Mouse (Mus musculus): ENCODE measurements around the gene Ttll3. TPM values are rescaled to one million over a fixed set of nuclear protein-coding genes. Genes with fewer than 3 reads are reported as not detected.

Ttll3 gene
- polyA plus RNA-seq, 1 experiment from 2014 or later, result 1.1 TPM

DNA sequence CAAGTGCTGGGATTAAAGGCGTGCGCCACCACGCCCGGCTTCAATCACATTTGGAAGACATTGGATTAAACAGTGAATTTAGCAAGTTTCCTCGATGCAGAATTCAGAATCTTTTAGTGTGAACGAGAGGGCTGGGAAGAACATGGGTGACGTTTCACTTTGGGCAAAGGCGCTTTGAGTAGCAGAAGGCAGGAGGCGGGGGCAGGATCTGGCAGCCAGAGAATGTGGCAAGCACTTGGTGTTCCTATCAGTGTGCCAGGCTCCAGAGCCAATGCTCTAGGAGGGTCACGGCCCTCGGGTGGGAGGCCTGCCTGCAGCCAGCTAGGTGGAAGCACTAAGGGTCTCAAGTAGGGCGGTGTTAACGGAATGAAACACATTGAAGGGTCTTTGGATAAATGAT is 13.0 kb downstream of the Ttll3 start:
- Histone ChIP-seq H3K4me3 (no peak overlapping the region), H3K4me2 (no peak overlapping the region), H3K27ac (no peak overlapping the region), H3K27me3 (replicated peaks) (no peaks in the 10 kb centered on the region), H3K36me3 (peaks cover 16% of the 10 kb centered on the region; the same call in 1 of the 2 replicates), H3K9me3 (replicated peaks) (no peaks in the 10 kb centered on the region), H3K9ac (no peak overlapping the region), H3K4me1 (peaks cover 3% of the 10 kb centered on the region; the same call in 1 of the 2 replicates)
- 84% methylated on average over 13 of the region's 13 CpGs for WGBS (ENCODE audit: insufficient replicate concordance)
- no peak for ATAC-seq

DNA sequence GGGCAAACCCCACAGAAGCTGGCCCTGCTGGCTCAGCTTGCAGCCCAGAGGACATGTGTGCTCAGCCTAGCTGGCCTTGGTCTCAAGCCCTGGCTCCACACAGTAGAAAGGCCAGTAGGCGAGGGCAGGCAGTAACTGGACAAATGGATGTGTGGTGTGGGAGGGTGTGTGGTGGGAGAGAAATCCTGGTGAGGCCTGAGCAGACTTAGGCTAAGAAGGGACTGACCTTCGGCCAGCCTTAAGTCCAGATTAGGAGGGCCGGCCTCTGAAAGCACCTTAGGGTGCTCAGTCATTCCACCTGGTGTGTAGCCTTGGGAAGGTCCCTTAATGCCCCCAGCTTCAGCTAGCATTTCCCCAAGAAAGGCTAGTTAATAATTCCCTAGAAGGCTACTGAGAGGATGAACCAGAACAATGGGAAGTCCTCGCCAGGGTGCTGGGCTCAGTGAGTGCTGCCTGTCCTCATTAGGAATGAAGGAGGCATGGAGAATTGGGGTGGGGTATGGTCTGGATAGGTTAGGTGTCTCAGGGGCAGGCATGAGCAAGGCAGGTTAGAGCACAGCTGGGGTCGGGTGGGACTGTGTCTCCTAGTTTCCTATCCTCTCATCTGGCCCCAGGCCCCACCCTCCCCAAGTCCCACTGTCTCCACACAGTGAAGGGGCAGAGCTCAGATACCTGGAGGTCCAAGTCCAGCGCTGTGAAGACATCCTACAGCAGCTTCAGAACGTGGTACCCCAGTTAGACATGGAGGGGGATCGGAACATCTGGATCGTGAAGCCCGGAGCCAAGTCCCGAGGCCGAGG is 15.8 kb downstream of the Ttll3 start:
- no peak overlapping the region for H3K27ac ChIP-seq
- no peak overlapping the region for H3K4me2 ChIP-seq
- no peak overlapping the region for H3K4me3 ChIP-seq
- 0 out of 2 replicates have a peak, but pooled peaks have one; percentile 25 for ATAC-seq
- H3K36me3 ChIP-seq, result peaks cover 20% of the 10 kb centered on the region
- no peaks in the 10 kb centered on the region for H3K9me3 ChIP-seq (replicated peaks)
- no peaks in the 10 kb centered on the region for H3K27me3 ChIP-seq (replicated peaks)
- WGBS (ENCODE audit: insufficient replicate concordance), result 72% methylated on average over 12 of the region's 12 CpGs
- peaks cover 3% of the 10 kb centered on the region; the same call in 1 of the 2 replicates for H3K4me1 ChIP-seq
- no peak overlapping the region for H3K9ac ChIP-seq

DNA sequence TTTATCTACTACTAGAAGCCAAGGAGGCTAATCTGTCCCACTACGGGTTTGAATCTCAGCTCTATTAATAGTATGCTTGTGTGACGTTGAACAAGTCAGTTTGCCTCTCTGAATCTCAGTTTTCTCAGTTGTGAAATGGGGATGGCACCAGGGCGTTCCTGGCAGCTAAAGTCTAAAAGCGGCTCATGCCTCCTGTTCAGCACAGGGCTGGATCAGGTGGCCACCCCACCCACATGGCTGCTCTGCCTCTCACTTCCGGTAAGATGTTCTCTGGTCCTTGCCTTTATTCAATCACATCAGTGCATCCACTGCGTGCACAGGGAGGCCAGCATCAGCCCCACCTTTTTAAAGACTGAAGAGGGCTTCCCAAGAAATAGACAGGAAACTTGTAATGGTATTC is 16.4 kb downstream of the Ttll3 start:
- Histone ChIP-seq H3K4me1 (peaks cover 3% of the 10 kb centered on the region; the same call in 1 of the 2 replicates), H3K27me3 (replicated peaks) (no peaks in the 10 kb centered on the region), H3K4me3 (no peak overlapping the region), H3K9ac (no peak overlapping the region), H3K36me3 (peaks cover 19% of the 10 kb centered on the region), H3K27ac (no peak overlapping the region), H3K4me2 (no peak overlapping the region), H3K9me3 (replicated peaks) (no peaks in the 10 kb centered on the region)
- no peak for ATAC-seq
- 65% methylated on average over 6 of the region's 6 CpGs for WGBS (ENCODE audit: insufficient replicate concordance)

DNA sequence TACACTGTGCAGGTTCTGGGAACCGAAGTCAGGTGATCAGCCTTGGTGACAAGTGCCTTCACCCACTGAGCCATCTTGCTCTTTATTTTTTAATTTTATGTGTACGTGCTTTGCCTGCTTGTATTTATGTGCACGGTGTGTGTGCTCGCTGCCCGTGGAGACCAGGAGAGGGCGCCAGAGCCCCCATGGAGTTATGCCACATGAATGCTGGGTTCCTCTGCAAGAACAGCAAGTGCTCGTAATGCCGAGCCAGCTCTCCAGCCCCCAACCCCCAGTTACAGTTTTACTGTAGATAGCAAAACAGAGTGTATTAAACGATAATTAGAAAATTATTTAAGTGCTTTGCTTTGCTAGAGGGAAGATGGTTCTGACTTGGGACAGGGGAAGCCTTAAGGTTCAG is 17.6 kb downstream of the Ttll3 start:
- no peak overlapping the region for H3K4me2 ChIP-seq
- H3K4me1 ChIP-seq, result peaks cover 3% of the 10 kb centered on the region; the same call in 1 of the 2 replicates
- H3K9ac ChIP-seq, result no peak overlapping the region
- H3K4me3 ChIP-seq, result no peak overlapping the region
- ATAC-seq, result no peak
- H3K9me3 ChIP-seq (replicated peaks), result no peaks in the 10 kb centered on the region
- H3K27ac ChIP-seq, result no peak overlapping the region
- H3K27me3 ChIP-seq (replicated peaks), result no peaks in the 10 kb centered on the region
- H3K36me3 ChIP-seq, result peaks cover 19% of the 10 kb centered on the region
- 71% methylated on average over 9 of the region's 9 CpGs for WGBS (ENCODE audit: insufficient replicate concordance)

DNA sequence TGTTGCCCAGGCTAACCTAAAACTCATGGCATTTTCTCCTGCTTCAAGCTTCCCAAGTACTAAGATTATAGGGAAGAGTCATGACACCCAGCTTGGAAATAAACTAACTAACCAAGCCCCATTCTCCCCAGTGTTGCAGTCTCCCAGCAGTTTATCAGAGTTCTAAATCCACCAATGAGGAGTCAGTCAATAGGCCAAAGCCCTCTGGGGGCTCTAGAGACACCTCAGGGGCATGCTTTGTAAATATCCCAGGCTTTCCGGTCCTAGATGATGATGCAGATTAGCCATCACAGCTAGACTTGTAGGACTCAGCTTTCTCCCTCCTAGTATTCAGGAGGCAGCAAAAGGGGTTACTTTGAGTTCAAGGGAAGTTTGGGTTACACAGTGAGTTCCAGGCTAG is 20.9 kb downstream of the Ttll3 start:
- H3K9ac ChIP-seq, result no peak overlapping the region
- no peaks in the 10 kb centered on the region for H3K9me3 ChIP-seq (replicated peaks)
- H3K4me2 ChIP-seq, result no peak overlapping the region
- peaks cover 23% of the 10 kb centered on the region for H3K36me3 ChIP-seq
- no peak for ATAC-seq
- WGBS (ENCODE audit: insufficient replicate concordance), result 58% methylated on average over 1 of the region's 1 CpGs
- no peak overlapping the region for H3K27ac ChIP-seq
- no peaks in the 10 kb centered on the region for H3K27me3 ChIP-seq (replicated peaks)
- peaks cover under 1% of the 10 kb centered on the region; the same call in 1 of the 2 replicates for H3K4me1 ChIP-seq
- H3K4me3 ChIP-seq, result no peak overlapping the region

DNA sequence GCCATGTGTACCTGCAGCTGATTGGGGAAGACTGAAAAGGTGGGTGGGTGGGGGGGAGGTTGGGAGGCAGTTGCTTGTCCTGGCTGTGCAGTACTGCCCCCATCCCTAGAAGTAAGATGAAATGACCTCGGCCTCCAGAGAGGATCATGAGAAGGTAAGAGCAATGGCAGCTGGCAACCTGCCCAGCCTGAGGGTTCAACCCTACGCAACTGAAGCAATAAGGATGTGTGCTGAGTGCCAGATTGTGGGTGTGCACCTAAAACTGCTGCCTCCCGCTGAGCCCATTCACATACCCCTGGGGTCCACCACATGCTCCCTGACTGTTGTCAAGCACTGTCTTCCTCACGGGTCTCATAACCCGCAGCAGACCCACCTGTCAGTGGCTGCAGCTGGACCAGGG is 27.4 kb downstream of the Ttll3 start:
- Histone ChIP-seq H3K36me3 (peaks cover 23% of the 10 kb centered on the region), H3K4me2 (no peak overlapping the region), H3K9ac (no peak overlapping the region), H3K9me3 (replicated peaks) (no peaks in the 10 kb centered on the region), H3K27ac (no peak overlapping the region), H3K4me3 (no peak overlapping the region), H3K4me1 (peaks cover 26% of the 10 kb centered on the region), H3K27me3 (replicated peaks) (no peaks in the 10 kb centered on the region)
- WGBS (ENCODE audit: insufficient replicate concordance), result 83% methylated on average over 5 of the region's 5 CpGs
- ATAC-seq, result no peak

DNA sequence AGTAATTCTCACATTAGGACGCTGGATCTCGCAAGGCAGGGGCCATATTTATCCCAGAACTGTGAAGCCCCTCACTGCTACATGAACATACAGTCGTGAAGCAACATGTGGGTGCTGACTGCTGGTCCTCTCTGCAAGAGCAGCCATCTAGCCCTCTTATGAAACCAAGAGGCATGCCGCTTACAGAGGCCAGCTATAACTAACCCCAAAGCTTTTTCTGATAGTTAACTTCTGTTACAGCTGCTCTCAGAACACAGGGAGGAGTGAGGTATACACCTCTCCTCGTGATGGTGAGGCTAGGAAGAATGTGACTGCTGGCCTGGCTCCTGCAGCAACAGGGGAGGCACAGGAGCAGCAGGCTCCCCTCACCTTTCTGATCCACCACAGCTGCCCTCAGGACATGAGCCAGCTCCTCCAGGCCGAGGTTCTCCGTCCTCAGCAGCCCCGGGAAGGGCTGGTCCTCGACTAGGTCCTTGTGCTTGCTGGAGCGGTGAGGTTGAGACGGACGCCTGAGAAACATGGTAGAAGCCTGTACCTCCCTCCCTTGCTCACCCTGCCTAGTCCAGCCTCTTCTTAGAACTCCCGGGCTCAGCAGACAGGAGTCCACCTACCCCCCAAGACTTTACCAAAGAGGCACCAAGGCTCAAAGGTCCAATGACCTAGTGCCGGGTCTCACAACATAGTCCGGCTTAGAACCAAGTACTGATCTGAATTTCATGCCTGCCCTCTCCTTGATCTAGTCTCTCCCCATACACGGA is 29.6 kb downstream of the Ttll3 start:
- Histone ChIP-seq H3K4me2 (peak overlapping the region; percentile 86), H3K9me3 (replicated peaks) (no peaks in the 10 kb centered on the region), H3K4me3 (peak overlapping the region; percentile 64), H3K27ac (peak overlapping the region; percentile 20; the same call in 1 of the 2 replicates), H3K4me1 (peaks cover 26% of the 10 kb centered on the region), H3K36me3 (peaks cover 23% of the 10 kb centered on the region), H3K27me3 (replicated peaks) (no peaks in the 10 kb centered on the region), H3K9ac (peak overlapping the region; percentile 75)
- peak; percentile 71 for ATAC-seq
- 13% methylated on average over 16 of the region's 16 CpGs for WGBS (ENCODE audit: insufficient replicate concordance)

DNA sequence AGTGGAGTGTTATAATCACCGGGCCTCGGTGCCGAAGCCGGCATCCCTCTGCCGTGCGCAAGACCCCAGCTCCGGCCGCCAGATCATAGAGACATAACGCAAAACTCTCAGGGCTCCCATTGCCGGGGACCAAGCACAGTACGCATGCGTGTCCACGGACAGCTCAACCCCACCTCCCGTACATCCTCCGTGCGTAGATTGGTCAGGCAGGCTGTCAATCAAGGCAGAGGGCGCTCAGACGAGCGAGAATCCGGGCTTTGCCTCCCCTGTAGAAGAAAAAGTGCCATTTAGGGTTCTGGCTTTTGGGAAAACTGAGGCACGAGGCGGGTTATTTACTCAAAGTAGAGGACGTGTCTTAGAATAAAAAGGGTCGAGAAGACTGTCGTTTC is 30.1 kb downstream of the Ttll3 start, which contains the start of gene Rpusd3:
Rpusd3 (minus strand) TSS at position 142 of the 389 bp plus-strand sequence.
- H3K4me2 ChIP-seq, result peak within 1 kb of the TSS; percentile 86
- H3K9ac ChIP-seq, result peak within 1 kb of the TSS; percentile 75
- H3K4me1 ChIP-seq, result peaks cover 26% of the 10 kb centered on the region
- H3K36me3 ChIP-seq, result peaks cover 23% of the 10 kb centered on the region
- peak; percentile 97 for ATAC-seq
- no peaks in the 10 kb centered on the region for H3K9me3 ChIP-seq (replicated peaks)
- WGBS (ENCODE audit: insufficient replicate concordance), result under 1% methylated on average over 25 of the region's 25 CpGs
- H3K4me3 ChIP-seq, result peak within 1 kb of the TSS; percentile 64
- peak within 1 kb of the TSS; percentile 20; the same call in 1 of the 2 replicates for H3K27ac ChIP-seq
- no peaks in the 10 kb centered on the region for H3K27me3 ChIP-seq (replicated peaks)

DNA sequence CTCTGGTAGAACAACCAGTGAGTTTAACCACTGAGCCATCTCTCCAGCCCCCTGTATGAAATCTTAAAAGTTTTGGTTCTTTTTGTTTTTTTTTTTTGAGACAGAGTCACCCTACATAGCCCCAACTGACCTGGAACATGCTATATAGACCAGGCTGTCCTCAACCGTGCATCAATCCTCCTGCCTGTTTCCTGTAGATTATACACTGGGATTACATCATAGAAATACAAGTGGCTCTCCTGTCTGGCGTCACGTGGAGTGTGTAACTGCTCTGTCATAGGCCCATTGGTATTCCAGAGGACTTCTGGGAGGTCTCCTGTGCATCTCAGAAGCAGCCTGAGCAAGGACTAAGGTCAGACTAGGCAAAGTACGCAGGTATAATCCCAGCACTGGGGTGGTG is 33.9 kb downstream of the Ttll3 start:
- 0 out of 2 replicates have a peak, but pooled peaks cover 5% of the 10 kb centered on the region for H3K9me3 ChIP-seq (replicated peaks)
- ATAC-seq, result no peak
- H3K36me3 ChIP-seq, result no peaks in the 10 kb centered on the region
- no peak overlapping the region for H3K9ac ChIP-seq
- H3K4me2 ChIP-seq, result no peak overlapping the region
- H3K4me3 ChIP-seq, result no peak overlapping the region
- WGBS (ENCODE audit: insufficient replicate concordance), result 33% methylated on average over 4 of the region's 4 CpGs
- H3K4me1 ChIP-seq, result peaks cover 21% of the 10 kb centered on the region
- H3K27ac ChIP-seq, result no peak overlapping the region
- no peaks in the 10 kb centered on the region for H3K27me3 ChIP-seq (replicated peaks)

DNA sequence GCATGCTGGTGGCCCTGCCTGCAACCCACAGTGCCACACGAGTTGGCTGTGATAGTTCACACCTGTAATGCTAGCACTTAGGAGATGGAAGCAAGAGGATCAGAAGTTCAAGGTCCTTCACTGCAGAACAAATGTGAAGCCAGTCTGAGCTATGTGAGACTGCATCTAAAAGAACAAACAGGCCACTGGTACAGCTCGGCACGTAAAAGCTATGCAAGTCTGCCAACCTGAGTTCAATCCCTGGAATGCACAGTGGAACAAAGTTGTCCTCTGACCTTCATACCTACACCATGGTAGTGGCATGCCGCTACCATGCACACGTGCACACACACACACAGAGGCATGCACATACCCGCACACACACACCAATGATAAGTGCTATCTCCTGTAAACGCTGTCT is 35.1 kb downstream of the Ttll3 start:
- Histone ChIP-seq H3K4me2 (no peak overlapping the region), H3K9ac (no peak overlapping the region), H3K36me3 (no peaks in the 10 kb centered on the region), H3K4me3 (no peak overlapping the region), H3K9me3 (replicated peaks) (0 out of 2 replicates have a peak, but pooled peaks cover 5% of the 10 kb centered on the region), H3K27me3 (replicated peaks) (no peaks in the 10 kb centered on the region), H3K4me1 (peaks cover 14% of the 10 kb centered on the region), H3K27ac (no peak overlapping the region)
- WGBS (ENCODE audit: insufficient replicate concordance), result 72% methylated on average over 7 of the region's 7 CpGs
- no peak for ATAC-seq

DNA sequence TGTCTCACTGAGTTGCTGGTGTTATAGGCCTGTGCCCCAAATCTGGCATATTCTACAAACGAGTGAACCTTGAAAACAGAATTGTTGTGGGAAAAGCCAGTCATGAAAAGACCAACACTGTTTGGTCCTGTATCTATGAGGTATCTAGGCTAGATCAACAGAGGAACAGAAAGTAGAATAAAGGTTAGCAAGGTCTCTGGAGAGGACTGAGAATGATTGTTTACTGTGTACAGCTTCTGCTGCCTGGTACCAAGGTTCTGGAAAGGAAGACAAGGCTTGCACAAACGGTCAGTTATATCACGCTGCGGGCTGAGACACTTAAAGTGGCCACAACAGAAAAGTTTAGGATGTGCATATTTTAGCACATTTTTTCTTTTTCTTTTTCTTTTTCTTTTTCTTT is 37.6 kb downstream of the Ttll3 start:
- Histone ChIP-seq H3K4me1 (no peaks in the 10 kb centered on the region), H3K4me2 (no peak overlapping the region), H3K36me3 (no peaks in the 10 kb centered on the region), H3K9me3 (replicated peaks) (0 out of 2 replicates have a peak, but pooled peaks cover 5% of the 10 kb centered on the region), H3K4me3 (no peak overlapping the region), H3K27ac (no peak overlapping the region), H3K9ac (no peak overlapping the region), H3K27me3 (replicated peaks) (no peaks in the 10 kb centered on the region)
- 82% methylated on average over 4 of the region's 4 CpGs for WGBS (ENCODE audit: insufficient replicate concordance)
- no peak for ATAC-seq

DNA sequence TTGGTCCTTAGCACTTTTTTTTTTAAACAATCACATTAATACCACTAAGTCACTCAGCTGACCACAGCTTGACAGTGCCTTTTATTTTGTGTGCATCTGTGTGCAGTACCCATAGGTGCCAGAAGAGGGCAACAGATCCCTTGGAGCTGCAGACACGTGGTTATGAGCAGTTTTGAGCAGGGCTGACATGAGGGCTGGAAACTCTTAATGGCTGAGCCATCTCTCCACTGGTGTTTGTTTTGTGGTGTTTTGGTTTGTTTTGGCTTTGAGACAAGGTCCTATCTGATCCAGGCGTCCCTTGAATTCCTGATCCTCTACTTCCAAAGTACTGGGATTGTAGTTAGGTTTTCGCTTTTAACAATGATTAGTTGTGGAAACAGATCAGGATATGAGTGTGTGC is 38.3 kb downstream of the Ttll3 start:
- ATAC-seq, result no peak
- no peaks in the 10 kb centered on the region for H3K4me1 ChIP-seq
- H3K36me3 ChIP-seq, result no peaks in the 10 kb centered on the region
- no peak overlapping the region for H3K27ac ChIP-seq
- H3K4me2 ChIP-seq, result no peak overlapping the region
- H3K9ac ChIP-seq, result no peak overlapping the region
- H3K27me3 ChIP-seq (replicated peaks), result no peaks in the 10 kb centered on the region
- H3K9me3 ChIP-seq (replicated peaks), result 0 out of 2 replicates have a peak, but pooled peaks cover 5% of the 10 kb centered on the region
- 58% methylated on average over 3 of the region's 3 CpGs for WGBS (ENCODE audit: insufficient replicate concordance)
- H3K4me3 ChIP-seq, result no peak overlapping the region
